Mouse (Mus musculus): ENCODE results near the gene Comp. TPM values are rescaled to one million over a fixed set of nuclear protein-coding genes. Genes with fewer than 3 reads are reported as not detected.

The Comp gene
- polyA plus RNA-seq, 1 experiment from 2014 or later, result 0.42 TPM

- Histone ChIP-seq H3K4me3 (ENCODE audit: low read depth, low read length) (no peak overlapping the region), H3K36me3 (ENCODE audit: control insufficient read depth, insufficient read depth, low read length) (no peaks in the 10 kb centered on the region), H3K27ac (replicated peaks) (no peak overlapping the region), H3K9ac (ENCODE audit: low read length) (no peak overlapping the region), H3K9me3 (ENCODE audit: control insufficient read depth, low read length) (no peaks in the 10 kb centered on the region), H3K4me2 (replicated peaks; ENCODE audit: low read depth) (no peak overlapping the region), H3K4me1 (replicated peaks; ENCODE audit: control insufficient read depth, insufficient read depth) (0 out of 2 replicates have a peak, but pooled peaks cover 4% of the 10 kb centered on the region), H3K27me3 (ENCODE audit: control insufficient read depth, insufficient read depth, low read length) (peaks cover 16% of the 10 kb centered on the region; the same call in 1 of the 2 replicates)
- no peak for DNase-seq (ENCODE audit: low spot score)
- no peak for TF ChIP-seq EP300 (optimal IDR thresholded peaks at IDR 0.05)
- TF ChIP-seq CTCF (IDR thresholded peaks at IDR 0.05; ENCODE audit: low read depth), result no peak
- WGBS, result 90% methylated on average over 7 of the region's 7 CpGs
- no peak for ATAC-seq (ENCODE audit: low FRiP score, low TSS enrichment)
Observed at GRCm38 (mm10) chr8:70370476-70370875, 2.9 kb upstream of the Comp start.

DNA sequence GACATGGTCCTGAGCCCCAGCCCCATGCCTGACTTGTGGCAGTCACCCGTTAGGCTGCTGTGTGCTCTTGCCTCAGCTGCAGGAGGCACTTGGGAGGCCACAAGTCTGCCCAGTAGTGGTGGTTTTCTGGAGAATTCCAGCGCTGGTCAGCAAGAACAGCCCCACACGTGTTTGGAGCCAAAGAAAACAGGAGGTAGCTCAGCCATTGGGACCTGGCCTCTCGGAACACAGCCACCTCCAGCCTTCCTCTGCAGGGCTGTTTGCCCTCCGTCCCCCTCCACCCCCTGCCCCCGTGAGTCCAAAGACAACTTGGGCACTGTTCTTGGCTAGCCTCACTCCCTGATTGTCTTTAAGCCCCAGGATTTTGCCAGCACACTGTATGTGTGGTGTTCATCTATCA lies 1.4 kb upstream of the Comp start:
- 36% methylated on average over 6 of the region's 6 CpGs for WGBS
- ATAC-seq (ENCODE audit: low FRiP score, low TSS enrichment), result no peak
- Histone ChIP-seq H3K9me3 (ENCODE audit: control insufficient read depth, low read length) (no peaks in the 10 kb centered on the region), H3K4me1 (replicated peaks; ENCODE audit: control insufficient read depth, insufficient read depth) (0 out of 2 replicates have a peak, but pooled peaks cover 4% of the 10 kb centered on the region), H3K4me2 (replicated peaks; ENCODE audit: low read depth) (no peak overlapping the region), H3K36me3 (ENCODE audit: control insufficient read depth, insufficient read depth, low read length) (no peaks in the 10 kb centered on the region), H3K27ac (replicated peaks) (no peak overlapping the region), H3K4me3 (ENCODE audit: low read depth, low read length) (no peak overlapping the region), H3K27me3 (ENCODE audit: control insufficient read depth, insufficient read depth, low read length) (peaks cover 23% of the 10 kb centered on the region), H3K9ac (ENCODE audit: low read length) (no peak overlapping the region)
- no peak for TF ChIP-seq EP300 (optimal IDR thresholded peaks at IDR 0.05)
- DNase-seq (ENCODE audit: low spot score), result no peak

GRCm38 (mm10) chr8:70374318-70374927 lies 1.1 kb downstream of the Comp start:
- WGBS, result under 1% methylated on average over 43 of the region's 53 CpGs
- Histone ChIP-seq H3K27ac (replicated peaks) (no peak overlapping the region), H3K9me3 (ENCODE audit: control insufficient read depth, low read length) (no peaks in the 10 kb centered on the region)

DNA sequence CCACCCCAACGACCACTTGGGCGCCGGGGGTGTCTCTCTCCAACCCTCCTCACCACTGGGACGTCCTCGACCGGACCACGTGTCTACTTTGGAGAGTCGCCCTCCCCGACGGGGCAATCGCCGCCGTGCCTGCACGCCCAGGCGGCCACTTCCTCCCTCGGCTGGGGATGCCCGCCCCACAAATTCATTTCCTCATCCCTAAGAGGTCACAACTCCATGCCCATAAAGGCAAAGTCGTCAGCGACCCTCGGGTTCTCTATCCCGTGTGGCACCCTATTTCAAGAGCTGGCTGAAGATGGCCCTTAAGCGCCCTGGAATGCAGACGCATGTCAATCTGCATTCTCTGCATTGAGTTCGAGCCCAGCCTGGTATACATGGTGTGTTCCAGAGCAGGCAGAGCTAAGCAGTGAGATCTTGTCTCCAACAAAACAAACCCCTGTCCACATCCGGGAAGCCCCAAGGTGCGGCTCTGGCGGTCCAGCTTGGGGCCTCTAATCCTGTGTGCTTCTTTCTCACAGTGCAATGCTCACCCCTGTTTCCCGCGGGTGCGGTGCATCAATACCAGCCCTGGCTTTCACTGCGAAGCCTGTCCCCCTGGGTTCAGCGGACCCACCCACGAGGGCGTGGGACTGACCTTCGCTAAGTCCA lies 2.0 kb downstream of the Comp start:
- 0 out of 2 replicates have a peak, but pooled peaks have one; percentile 9 for ATAC-seq (ENCODE audit: low FRiP score, low TSS enrichment)
- Histone ChIP-seq H3K4me1 (replicated peaks; ENCODE audit: control insufficient read depth, insufficient read depth) (0 out of 2 replicates have a peak, but pooled peaks cover 4% of the 10 kb centered on the region), H3K4me3 (ENCODE audit: low read depth, low read length) (peak overlapping the region; percentile 42), H3K9me3 (ENCODE audit: control insufficient read depth, low read length) (no peaks in the 10 kb centered on the region), H3K27ac (replicated peaks) (no peak overlapping the region), H3K36me3 (ENCODE audit: control insufficient read depth, insufficient read depth, low read length) (no peaks in the 10 kb centered on the region), H3K4me2 (replicated peaks; ENCODE audit: low read depth) (no peak overlapping the region), H3K27me3 (ENCODE audit: control insufficient read depth, insufficient read depth, low read length) (peaks cover 23% of the 10 kb centered on the region), H3K9ac (ENCODE audit: low read length) (no peak overlapping the region)
- WGBS, result 5% methylated on average over 35 of the region's 35 CpGs
- TF ChIP-seq EP300 (optimal IDR thresholded peaks at IDR 0.05) (no peak), CTCF (IDR thresholded peaks at IDR 0.05; ENCODE audit: low read depth) (no peak)
- DNase-seq (ENCODE audit: low spot score), result no peak

More at GRCm38 (mm10) chr8:70374318-70374927, 1.1 kb downstream of the Comp start:
- H3K4me3 ChIP-seq (ENCODE audit: low read depth, low read length), result peak overlapping the region; percentile 42
- TF ChIP-seq EP300 (optimal IDR thresholded peaks at IDR 0.05), result no peak
- TF ChIP-seq CTCF (IDR thresholded peaks at IDR 0.05; ENCODE audit: low read depth), result no peak
- H3K9ac ChIP-seq (ENCODE audit: low read length), result peak overlapping the region; percentile 23; the same call in 1 of the 2 replicates
- peaks cover 23% of the 10 kb centered on the region for H3K27me3 ChIP-seq (ENCODE audit: control insufficient read depth, insufficient read depth, low read length)
- H3K4me1 ChIP-seq (replicated peaks; ENCODE audit: control insufficient read depth, insufficient read depth), result 0 out of 2 replicates have a peak, but pooled peaks cover 4% of the 10 kb centered on the region
- H3K36me3 ChIP-seq (ENCODE audit: control insufficient read depth, insufficient read depth, low read length), result no peaks in the 10 kb centered on the region
- peak overlapping the region; percentile 54 for H3K4me2 ChIP-seq (replicated peaks; ENCODE audit: low read depth)
- peak; percentile 75 for DNase-seq (ENCODE audit: low spot score)
- ATAC-seq (ENCODE audit: low FRiP score, low TSS enrichment), result peak; percentile 66

DNA sequence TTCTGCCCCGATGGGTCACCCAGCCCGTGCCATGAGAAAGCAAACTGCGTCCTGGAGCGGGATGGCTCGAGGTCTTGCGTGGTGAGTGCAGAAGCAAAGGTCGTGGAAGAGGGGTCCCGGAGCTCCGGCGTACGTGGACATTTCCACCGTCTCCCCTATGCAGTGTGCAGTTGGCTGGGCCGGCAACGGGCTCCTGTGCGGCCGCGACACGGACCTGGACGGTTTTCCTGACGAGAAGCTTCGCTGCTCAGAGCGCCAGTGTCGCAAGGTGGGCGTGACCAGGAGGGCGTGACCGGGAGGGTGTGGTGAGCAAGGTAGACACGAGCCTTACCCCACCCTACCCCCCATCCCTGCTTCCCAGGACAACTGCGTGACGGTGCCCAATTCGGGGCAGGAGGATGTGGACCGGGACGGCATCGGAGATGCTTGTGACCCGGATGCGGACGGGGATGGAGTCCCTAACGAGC lies 3.0 kb downstream of the Comp start:
- Histone ChIP-seq H3K4me1 (replicated peaks; ENCODE audit: control insufficient read depth, insufficient read depth) (0 out of 2 replicates have a peak, but pooled peaks cover 4% of the 10 kb centered on the region), H3K4me2 (replicated peaks; ENCODE audit: low read depth) (peak overlapping the region; percentile 23), H3K9me3 (ENCODE audit: control insufficient read depth, low read length) (no peaks in the 10 kb centered on the region), H3K27ac (replicated peaks) (no peak overlapping the region), H3K36me3 (ENCODE audit: control insufficient read depth, insufficient read depth, low read length) (no peaks in the 10 kb centered on the region), H3K9ac (ENCODE audit: low read length) (no peak overlapping the region), H3K4me3 (ENCODE audit: low read depth, low read length) (peak overlapping the region; percentile 10; the same call in 1 of the 2 replicates), H3K27me3 (ENCODE audit: control insufficient read depth, insufficient read depth, low read length) (peaks cover 23% of the 10 kb centered on the region)
- ATAC-seq (ENCODE audit: low FRiP score, low TSS enrichment) (no peak), DNase-seq (ENCODE audit: low spot score) (peak; percentile 51)
- 8% methylated on average over 37 of the region's 37 CpGs for WGBS
- no peak for TF ChIP-seq EP300 (optimal IDR thresholded peaks at IDR 0.05)
- TF ChIP-seq CTCF (IDR thresholded peaks at IDR 0.05; ENCODE audit: low read depth), result no peak

- peak; percentile 34; the same call in 1 of the 2 replicates for TF ChIP-seq CTCF (IDR thresholded peaks at IDR 0.05; ENCODE audit: low read depth)
- TF ChIP-seq EP300 (optimal IDR thresholded peaks at IDR 0.05), result no peak
- peaks cover 23% of the 10 kb centered on the region for H3K27me3 ChIP-seq (ENCODE audit: control insufficient read depth, insufficient read depth, low read length)
- no peaks in the 10 kb centered on the region for H3K9me3 ChIP-seq (ENCODE audit: control insufficient read depth, low read length)
- H3K4me1 ChIP-seq (replicated peaks; ENCODE audit: control insufficient read depth, insufficient read depth), result 0 out of 2 replicates have a peak, but pooled peaks cover 4% of the 10 kb centered on the region
- WGBS, result 15% methylated on average over 15 of the region's 15 CpGs
- no peaks in the 10 kb centered on the region for H3K36me3 ChIP-seq (ENCODE audit: control insufficient read depth, insufficient read depth, low read length)
- no peak overlapping the region for H3K4me3 ChIP-seq (ENCODE audit: low read depth, low read length)
- H3K9ac ChIP-seq (ENCODE audit: low read length), result no peak overlapping the region
- ATAC-seq (ENCODE audit: low FRiP score, low TSS enrichment), result no peak
- H3K4me2 ChIP-seq (replicated peaks; ENCODE audit: low read depth), result no peak overlapping the region
- no peak for DNase-seq (ENCODE audit: low spot score)
- no peak overlapping the region for H3K27ac ChIP-seq (replicated peaks)
Observed at GRCm38 (mm10) chr8:70377049-70377448, 3.7 kb downstream of the Comp start.
